Mouse (Mus musculus): ENCODE measurements at regions not wholly inside any gene's neighbourhood (a gene's known extent, or its start where the extent isn't known, plus 50 kb on each side); places are given as distances from the start of the nearest gene placed in this dataset.

GRCm38 (mm10) chr9:46824703-46825102 lies 173.8 kb upstream of the Gm4791 start:
- no peak for DNase-seq (ENCODE audit: low read depth, low spot score)

DNA sequence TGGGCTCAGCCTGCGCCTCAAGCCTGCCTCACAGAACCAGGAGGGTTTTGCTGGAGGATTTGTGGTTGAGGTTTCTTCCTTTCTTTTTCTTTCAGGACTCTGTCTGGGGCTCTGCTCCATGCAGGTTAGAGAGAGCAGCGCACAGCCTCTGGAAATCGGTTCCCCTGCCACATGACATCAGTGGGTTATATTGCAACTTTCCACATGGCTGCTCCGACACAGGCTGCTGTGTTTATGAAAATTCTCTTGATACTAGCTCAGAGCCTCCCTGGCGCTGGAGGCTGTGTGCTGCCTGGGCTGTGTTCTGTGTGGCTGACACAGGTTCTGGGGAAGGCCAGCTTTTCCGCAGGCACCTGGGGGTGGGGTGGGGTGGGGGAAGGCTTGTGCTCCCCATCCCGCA lies 178.7 kb upstream of the Gm4791 start:
- DNase-seq (ENCODE audit: low read depth, low spot score): no peak

GRCm38 (mm10) chr9:46819376-46819775 lies 179.2 kb upstream of the Gm4791 start:
- DNase-seq (ENCODE audit: low read depth, low spot score): no peak

- no peak for DNase-seq (ENCODE audit: low read depth, low spot score)
These were observed 182.4 kb upstream of the Gm4791 start for GRCm38 (mm10) chr9:46816126-46816525.

- peak; percentile 73 for DNase-seq (ENCODE audit: low read depth, low spot score)
These were observed 183.9 kb upstream of the Gm4791 start for GRCm38 (mm10) chr9:46814478-46815241.

DNA sequence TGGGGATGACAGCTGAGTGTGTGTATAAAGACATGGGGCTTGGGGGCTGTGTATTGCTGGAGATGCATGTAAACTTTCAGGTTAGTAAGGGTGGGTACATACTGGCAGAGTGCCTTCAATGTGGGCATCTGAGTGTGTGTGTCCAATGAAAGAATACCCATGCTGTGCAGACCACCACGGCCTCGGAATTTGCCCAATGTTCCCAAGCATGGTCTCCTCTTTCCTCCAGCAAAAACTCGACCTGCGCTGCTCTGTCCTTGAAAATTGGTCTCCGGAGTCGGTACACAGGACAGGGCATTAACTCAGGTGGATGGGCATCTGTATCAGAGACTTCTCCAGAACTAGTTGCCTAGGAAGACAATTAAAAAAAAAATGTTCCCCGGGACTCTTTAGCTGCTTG lies 188.3 kb upstream of the Gm4791 start:
- DNase-seq (ENCODE audit: low read depth, low spot score): no peak

- no peak for DNase-seq (ENCODE audit: low read depth, low spot score)
These were observed 203.1 kb upstream of the Gm4791 start for GRCm38 (mm10) chr9:46795446-46795845.

- no peak for DNase-seq (ENCODE audit: low read depth, low spot score)
These were observed 209.5 kb upstream of the Gm4791 start for GRCm38 (mm10) chr9:46789036-46789435.

GRCm38 (mm10) chr9:46788456-46788855 lies 210.1 kb upstream of the Gm4791 start:
- DNase-seq (ENCODE audit: low read depth, low spot score): no peak

- no peak for DNase-seq (ENCODE audit: low read depth, low spot score)
These were observed 214.1 kb upstream of the Gm4791 start for GRCm38 (mm10) chr9:46784355-46784975.

DNA sequence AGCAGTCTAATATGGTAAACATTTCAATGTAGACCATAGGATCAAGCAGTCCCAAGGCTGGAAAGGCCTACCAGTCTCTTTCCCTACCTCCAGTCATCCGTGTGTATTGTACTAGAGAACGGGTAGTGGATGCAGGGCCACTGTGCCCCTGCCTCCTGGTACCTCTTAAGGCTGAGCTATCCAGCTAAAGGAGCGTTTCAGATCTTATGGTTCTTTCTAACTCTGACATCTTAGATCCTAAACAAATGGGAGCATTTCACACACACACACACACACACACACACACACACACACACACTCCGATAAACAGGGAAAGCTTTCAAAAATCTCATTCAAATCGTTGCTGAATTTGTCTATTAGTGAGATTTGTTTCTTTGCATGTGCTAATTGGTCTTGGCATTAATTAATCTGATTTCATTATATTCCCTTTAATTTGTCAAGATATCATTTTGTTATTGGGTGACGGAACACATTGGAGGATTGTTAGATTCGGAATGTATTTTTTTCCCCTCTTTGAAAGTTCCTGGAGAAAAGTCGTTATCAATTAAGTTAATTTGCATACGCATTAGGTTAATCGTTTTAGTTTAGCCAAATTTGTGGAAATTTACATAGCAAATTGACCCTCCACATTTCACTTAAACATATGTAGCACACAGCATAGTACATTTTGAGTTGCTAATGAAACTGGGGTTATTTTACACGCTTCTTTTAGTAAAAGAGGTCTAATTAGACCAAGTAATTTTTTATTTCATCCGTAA lies 214.8 kb upstream of the Gm4791 start:
- DNase-seq (ENCODE audit: low read depth, low spot score): no peak

- no peak for DNase-seq (ENCODE audit: low read depth, low spot score)
These were observed 216.9 kb upstream of the Gm4791 start for GRCm38 (mm10) chr9:46781681-46782080.

DNA sequence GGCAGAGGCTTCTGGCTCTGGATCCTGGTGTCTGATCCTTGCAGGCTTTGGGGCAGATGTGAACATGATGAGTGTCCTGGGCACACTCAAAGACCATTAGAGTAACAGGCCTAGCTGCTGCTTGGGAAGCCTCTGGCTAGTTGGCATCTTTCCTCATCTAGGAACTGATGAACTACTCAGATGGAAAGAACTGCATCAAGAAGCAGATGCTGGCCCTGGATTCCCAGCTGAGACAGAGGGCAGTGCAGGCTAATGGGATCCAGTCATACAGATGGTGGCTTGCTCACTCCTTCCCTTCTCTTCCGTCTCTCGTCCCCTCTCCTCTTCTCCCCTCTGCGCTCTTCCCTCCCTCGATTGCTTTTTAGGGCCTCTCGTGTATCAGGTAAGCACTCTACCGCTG lies 219.8 kb upstream of the Gm4791 start:
- DNase-seq (ENCODE audit: low read depth, low spot score): no peak

GRCm38 (mm10) chr9:46774821-46775220 lies 223.7 kb upstream of the Gm4791 start:
- no peak for DNase-seq (ENCODE audit: low read depth, low spot score)

GRCm38 (mm10) chr9:46760247-46760646 lies 238.3 kb upstream of the Gm4791 start:
- DNase-seq (ENCODE audit: low read depth, low spot score): no peak

GRCm38 (mm10) chr9:46757005-46757672 lies 241.4 kb upstream of the Gm4791 start:
- no peak for DNase-seq (ENCODE audit: low read depth, low spot score)

GRCm38 (mm10) chr9:46751981-46752380 lies 246.6 kb upstream of the Gm4791 start:
- no peak for DNase-seq (ENCODE audit: low read depth, low spot score)

DNA sequence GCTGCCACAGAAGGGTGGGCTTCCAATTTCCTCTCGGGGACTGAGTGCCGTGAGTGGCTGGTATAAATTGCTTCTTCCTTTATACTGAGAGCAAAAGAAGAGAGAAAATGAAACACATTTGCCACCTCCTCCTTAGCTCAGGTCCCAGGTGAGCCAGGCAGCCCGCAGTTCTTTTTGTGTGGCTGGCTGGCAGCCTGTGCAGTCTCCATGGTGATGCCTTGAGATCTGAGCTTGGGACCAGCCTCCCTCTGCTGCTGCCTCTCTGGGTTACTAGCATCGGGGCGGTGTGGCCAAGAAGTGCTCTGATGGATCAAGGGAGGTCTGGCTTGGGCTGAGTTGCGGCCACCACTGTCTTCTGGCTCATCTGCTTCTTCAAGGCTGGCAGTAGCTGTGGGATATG lies 249.1 kb upstream of the Gm4791 start:
- DNase-seq (ENCODE audit: low read depth, low spot score): no peak

DNA sequence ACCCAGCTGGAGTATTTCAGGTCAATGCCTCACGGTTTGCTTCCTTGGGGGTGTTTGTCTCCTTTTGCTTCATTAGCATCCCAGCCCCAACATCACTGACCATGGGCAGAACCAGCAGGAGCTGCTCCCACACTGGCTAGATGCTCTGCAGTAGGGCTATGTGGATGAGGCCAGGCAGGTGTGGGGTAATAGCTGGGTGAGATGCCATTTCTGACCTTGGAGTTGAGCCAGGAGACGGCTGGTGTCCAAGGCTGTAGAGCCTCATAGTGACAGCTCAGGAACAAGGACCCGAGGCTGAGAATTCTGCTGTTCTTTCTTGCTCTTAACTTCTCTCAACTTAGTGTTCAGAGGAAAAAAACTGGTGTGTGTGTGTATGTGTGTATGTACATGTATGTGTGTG lies 252.3 kb upstream of the Gm4791 start:
- no peak for DNase-seq (ENCODE audit: low read depth, low spot score)

GRCm38 (mm10) chr9:46740496-46740895 lies 258.0 kb upstream of the Gm4791 start:
- no peak for DNase-seq (ENCODE audit: low read depth, low spot score)

GRCm38 (mm10) chr9:46739341-46739740 lies 259.2 kb upstream of the Gm4791 start:
- no peak for DNase-seq (ENCODE audit: low read depth, low spot score)

DNA sequence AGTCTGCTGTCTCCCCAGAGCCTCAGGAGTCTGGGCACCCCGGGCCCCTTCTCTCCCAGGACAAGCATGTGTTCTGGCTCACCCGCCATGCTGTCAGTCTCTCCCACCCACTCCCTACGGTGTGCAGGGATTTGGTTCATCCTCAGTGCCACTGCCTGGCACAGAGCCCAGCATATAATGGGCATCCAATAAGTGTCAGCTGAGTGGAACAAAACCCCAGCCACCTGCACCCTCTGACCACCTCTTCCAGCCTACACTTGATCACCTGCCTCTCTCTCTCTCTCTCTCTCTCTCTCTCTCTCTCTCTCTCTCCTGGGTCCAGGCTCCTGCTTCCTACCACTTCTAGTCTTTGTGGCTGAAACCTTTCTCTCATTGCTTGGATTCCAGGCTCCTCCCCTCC lies 259.9 kb upstream of the Gm4791 start:
- no peak for DNase-seq (ENCODE audit: low read depth, low spot score)
